Mouse (Mus musculus): ENCODE results near the gene Ngf. TPM values are rescaled to one million over a fixed set of nuclear protein-coding genes. Genes with fewer than 3 reads are reported as not detected.

Ngf gene
- polyA plus RNA-seq, 1 experiment from 2014 or later = 2.8 TPM

DNA sequence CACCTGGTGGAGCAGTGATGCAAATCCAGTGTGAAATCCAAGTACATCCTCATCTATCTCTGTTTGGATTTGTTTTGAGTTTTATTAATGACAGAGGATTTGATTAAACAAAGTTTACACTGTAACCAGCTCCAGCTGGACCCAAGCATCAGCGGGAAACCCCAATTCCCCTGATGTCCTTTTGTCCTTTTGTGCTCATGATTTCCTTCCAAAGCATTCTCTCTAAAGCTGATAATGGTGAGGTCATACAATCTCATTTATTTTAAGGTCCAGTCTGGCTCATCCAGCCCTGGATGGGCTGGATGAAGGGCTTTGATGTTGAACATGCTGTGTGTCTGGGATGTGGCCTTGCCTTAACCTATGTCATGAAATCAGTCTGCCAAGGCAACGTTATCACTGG lies 30.3 kb downstream of the Ngf start:
- Histone ChIP-seq H3K27me3 (ENCODE audit: control insufficient read depth, insufficient read depth, low read length) (no peaks in the 10 kb centered on the region), H3K4me3 (ENCODE audit: low read length) (no peak overlapping the region), H3K27ac (ENCODE audit: low read length) (no peak overlapping the region), H3K36me3 (ENCODE audit: control insufficient read depth, insufficient read depth) (no peaks in the 10 kb centered on the region), H3K9ac (ENCODE audit: low read length) (no peak overlapping the region), H3K4me1 (ENCODE audit: control insufficient read depth, insufficient read depth, low read length) (0 out of 2 replicates have a peak, but pooled peaks cover 2% of the 10 kb centered on the region), H3K4me2 (ENCODE audit: low read depth, low read length) (no peak overlapping the region), H3K9me3 (replicated peaks; ENCODE audit: control insufficient read depth, low read length) (no peaks in the 10 kb centered on the region)
- 66% methylated on average over 2 of the region's 2 CpGs for WGBS
- ATAC-seq (replicated peaks; ENCODE audit: extremely low read depth, insufficient read depth, low FRiP score) = no peak

DNA sequence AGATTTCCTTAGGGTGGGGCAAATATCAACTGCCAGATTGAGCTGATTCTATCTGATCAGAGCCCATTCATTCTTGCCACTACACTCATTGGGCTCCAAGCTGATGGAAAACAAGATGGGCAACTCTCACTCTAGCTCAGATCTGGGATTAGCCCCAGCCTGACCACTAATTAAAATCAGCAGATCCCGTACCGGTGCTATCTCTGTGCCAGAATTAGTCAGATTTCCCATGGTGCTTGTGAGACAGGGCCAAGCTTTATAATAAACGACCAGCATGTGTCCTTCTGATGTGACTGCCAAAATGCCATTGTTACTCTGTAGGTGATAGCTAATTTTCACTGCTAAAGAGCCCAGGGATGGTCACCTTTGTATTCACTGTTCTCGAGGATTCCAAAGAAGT lies 31.5 kb downstream of the Ngf start:
- WGBS = 73% methylated on average over 4 of the region's 4 CpGs
- Histone ChIP-seq H3K4me2 (ENCODE audit: low read depth, low read length) (no peak overlapping the region), H3K4me1 (ENCODE audit: control insufficient read depth, insufficient read depth, low read length) (0 out of 2 replicates have a peak, but pooled peaks cover 2% of the 10 kb centered on the region), H3K9me3 (replicated peaks; ENCODE audit: control insufficient read depth, low read length) (no peaks in the 10 kb centered on the region), H3K4me3 (ENCODE audit: low read length) (no peak overlapping the region), H3K36me3 (ENCODE audit: control insufficient read depth, insufficient read depth) (no peaks in the 10 kb centered on the region), H3K27ac (ENCODE audit: low read length) (no peak overlapping the region), H3K9ac (ENCODE audit: low read length) (no peak overlapping the region), H3K27me3 (ENCODE audit: control insufficient read depth, insufficient read depth, low read length) (no peaks in the 10 kb centered on the region)
- ATAC-seq (replicated peaks; ENCODE audit: extremely low read depth, insufficient read depth, low FRiP score) = no peak

DNA sequence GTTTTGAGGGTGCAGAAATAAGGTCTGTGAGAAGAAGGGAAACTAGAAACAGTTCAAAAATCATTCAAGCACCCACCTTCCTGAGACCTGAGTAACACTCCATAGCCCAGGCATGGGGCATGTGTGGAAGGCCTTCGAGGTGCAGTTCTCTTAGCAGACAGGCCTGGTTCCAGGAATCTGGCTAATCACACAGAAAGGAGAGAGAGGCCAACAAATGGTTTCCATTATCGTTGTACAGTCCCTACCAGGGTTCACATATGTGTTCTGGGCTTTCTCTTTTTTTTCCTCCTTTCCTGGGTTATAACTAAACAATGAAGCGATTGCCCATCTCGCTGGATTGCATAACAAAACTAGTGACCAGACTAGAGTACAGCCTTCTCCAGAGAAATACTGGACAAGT lies 35.4 kb downstream of the Ngf start:
- H3K4me3 ChIP-seq (ENCODE audit: low read length) = no peak overlapping the region
- no peaks in the 10 kb centered on the region for H3K27me3 ChIP-seq (ENCODE audit: control insufficient read depth, insufficient read depth, low read length)
- no peaks in the 10 kb centered on the region for H3K9me3 ChIP-seq (replicated peaks; ENCODE audit: control insufficient read depth, low read length)
- no peak for ATAC-seq (replicated peaks; ENCODE audit: extremely low read depth, insufficient read depth, low FRiP score)
- 74% methylated on average over 4 of the region's 4 CpGs for WGBS
- no peak overlapping the region for H3K27ac ChIP-seq (ENCODE audit: low read length)
- H3K36me3 ChIP-seq (ENCODE audit: control insufficient read depth, insufficient read depth) = no peaks in the 10 kb centered on the region
- H3K9ac ChIP-seq (ENCODE audit: low read length) = no peak overlapping the region
- no peak overlapping the region for H3K4me2 ChIP-seq (ENCODE audit: low read depth, low read length)
- H3K4me1 ChIP-seq (ENCODE audit: control insufficient read depth, insufficient read depth, low read length) = no peaks in the 10 kb centered on the region

DNA sequence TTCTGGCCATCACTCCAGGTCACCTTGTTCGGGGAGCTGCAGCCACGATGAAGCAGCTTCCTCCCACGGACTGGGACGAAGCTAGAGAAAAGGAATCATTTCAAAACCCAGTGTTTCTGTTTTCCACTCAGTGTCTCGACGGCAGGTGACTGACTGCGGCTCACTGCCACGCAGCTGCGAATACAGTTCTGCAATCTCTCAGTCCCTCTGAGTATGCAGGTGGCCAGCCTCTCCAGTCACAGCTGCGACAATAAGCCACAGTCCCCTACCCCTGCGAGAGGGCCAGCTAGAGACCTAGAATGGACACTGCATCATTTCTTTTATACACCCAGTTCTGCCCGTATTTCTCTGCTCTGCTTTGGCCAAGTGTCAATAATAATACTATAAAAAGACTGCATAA lies 36.3 kb downstream of the Ngf start:
- 70% methylated on average over 12 of the region's 12 CpGs for WGBS
- H3K27ac ChIP-seq (ENCODE audit: low read length) = no peak overlapping the region
- H3K4me1 ChIP-seq (ENCODE audit: control insufficient read depth, insufficient read depth, low read length) = no peaks in the 10 kb centered on the region
- no peak overlapping the region for H3K4me2 ChIP-seq (ENCODE audit: low read depth, low read length)
- H3K9me3 ChIP-seq (replicated peaks; ENCODE audit: control insufficient read depth, low read length) = no peaks in the 10 kb centered on the region
- H3K36me3 ChIP-seq (ENCODE audit: control insufficient read depth, insufficient read depth) = no peaks in the 10 kb centered on the region
- ATAC-seq (replicated peaks; ENCODE audit: extremely low read depth, insufficient read depth, low FRiP score) = no peak
- H3K9ac ChIP-seq (ENCODE audit: low read length) = no peak overlapping the region
- H3K27me3 ChIP-seq (ENCODE audit: control insufficient read depth, insufficient read depth, low read length) = no peaks in the 10 kb centered on the region
- H3K4me3 ChIP-seq (ENCODE audit: low read length) = no peak overlapping the region

DNA sequence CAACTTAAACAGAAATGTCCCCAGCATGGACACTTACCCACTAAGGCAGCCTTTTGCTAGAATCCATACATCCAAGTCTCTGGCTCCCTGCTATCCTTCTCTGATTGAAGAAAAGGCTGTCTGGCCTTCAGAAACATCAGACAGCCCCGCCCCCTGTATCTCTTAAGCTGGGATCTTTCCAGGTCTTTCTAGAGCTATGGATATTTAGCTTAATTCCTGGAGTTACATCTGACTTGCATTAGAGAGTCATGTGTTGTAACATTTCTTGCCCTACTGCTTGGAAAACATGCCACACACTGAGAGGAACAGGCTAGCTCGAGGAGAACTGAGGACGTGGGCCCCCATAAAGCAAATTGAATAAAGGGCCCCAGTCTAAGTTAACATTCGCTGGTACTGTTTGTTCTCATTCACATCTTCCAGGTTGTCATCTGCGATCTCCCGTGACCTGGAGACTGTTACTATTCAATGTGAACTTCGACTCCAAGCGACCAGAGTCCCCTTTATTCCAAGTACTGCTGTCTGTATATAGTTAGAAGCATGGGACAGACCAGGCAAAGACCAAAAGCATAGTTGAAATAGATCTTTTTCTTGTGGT lies 38.0 kb downstream of the Ngf start:
- Histone ChIP-seq H3K27ac (ENCODE audit: low read length) (no peak overlapping the region), H3K27me3 (ENCODE audit: control insufficient read depth, insufficient read depth, low read length) (no peaks in the 10 kb centered on the region), H3K4me3 (ENCODE audit: low read length) (no peak overlapping the region), H3K4me2 (ENCODE audit: low read depth, low read length) (no peak overlapping the region), H3K4me1 (ENCODE audit: control insufficient read depth, insufficient read depth, low read length) (no peaks in the 10 kb centered on the region), H3K9me3 (replicated peaks; ENCODE audit: control insufficient read depth, low read length) (no peaks in the 10 kb centered on the region), H3K36me3 (ENCODE audit: control insufficient read depth, insufficient read depth) (no peaks in the 10 kb centered on the region), H3K9ac (ENCODE audit: low read length) (no peak overlapping the region)
- ATAC-seq (replicated peaks; ENCODE audit: extremely low read depth, insufficient read depth, low FRiP score) = no peak
- WGBS = 74% methylated on average over 8 of the region's 8 CpGs

DNA sequence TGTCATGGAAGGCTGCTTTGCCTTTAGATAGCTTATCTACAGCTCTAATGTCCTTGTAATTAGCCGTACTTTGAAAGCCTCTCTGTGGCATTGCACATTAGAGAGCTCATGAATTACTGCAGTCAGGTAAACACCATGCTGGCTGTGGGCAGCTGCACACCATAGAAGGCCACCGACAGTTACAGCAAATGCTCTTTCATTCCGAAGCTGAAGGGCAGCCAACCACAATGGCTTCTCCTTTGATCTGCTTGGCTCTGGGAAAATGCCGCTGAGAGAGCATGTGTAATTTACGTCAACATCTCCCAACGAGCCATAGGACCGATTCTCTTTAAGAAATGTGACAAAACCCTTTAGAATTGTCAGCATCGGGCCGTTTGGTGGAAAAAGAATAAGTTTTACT lies 38.7 kb downstream of the Ngf start:
- Histone ChIP-seq H3K4me2 (ENCODE audit: low read depth, low read length) (no peak overlapping the region), H3K27ac (ENCODE audit: low read length) (no peak overlapping the region), H3K36me3 (ENCODE audit: control insufficient read depth, insufficient read depth) (no peaks in the 10 kb centered on the region), H3K9me3 (replicated peaks; ENCODE audit: control insufficient read depth, low read length) (no peaks in the 10 kb centered on the region), H3K9ac (ENCODE audit: low read length) (no peak overlapping the region), H3K4me3 (ENCODE audit: low read length) (no peak overlapping the region), H3K27me3 (ENCODE audit: control insufficient read depth, insufficient read depth, low read length) (no peaks in the 10 kb centered on the region), H3K4me1 (ENCODE audit: control insufficient read depth, insufficient read depth, low read length) (no peaks in the 10 kb centered on the region)
- WGBS = 63% methylated on average over 9 of the region's 9 CpGs
- no peak for ATAC-seq (replicated peaks; ENCODE audit: extremely low read depth, insufficient read depth, low FRiP score)

DNA sequence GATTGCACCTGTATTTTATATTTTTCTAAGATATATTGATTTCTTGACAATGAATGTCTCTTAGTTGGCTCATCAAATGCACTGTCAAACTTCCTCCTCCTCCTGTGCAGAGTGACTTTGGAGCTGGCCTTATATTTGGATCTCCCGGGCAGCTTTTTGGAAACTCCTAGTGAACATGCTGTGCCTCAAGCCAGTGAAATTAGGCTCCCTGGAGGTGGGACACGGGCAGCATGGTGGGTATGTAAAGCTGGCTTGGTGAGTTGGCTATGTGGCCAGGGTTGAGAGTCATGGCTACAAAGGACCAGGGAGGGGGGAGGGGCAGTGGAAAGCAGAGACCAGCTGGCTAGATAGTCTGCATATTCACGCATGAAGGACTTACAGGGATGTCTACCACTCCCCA lies 39.9 kb downstream of the Ngf start:
- no peaks in the 10 kb centered on the region for H3K4me1 ChIP-seq (ENCODE audit: control insufficient read depth, insufficient read depth, low read length)
- no peaks in the 10 kb centered on the region for H3K9me3 ChIP-seq (replicated peaks; ENCODE audit: control insufficient read depth, low read length)
- no peak overlapping the region for H3K9ac ChIP-seq (ENCODE audit: low read length)
- WGBS = 69% methylated on average over 3 of the region's 3 CpGs
- H3K27ac ChIP-seq (ENCODE audit: low read length) = no peak overlapping the region
- no peaks in the 10 kb centered on the region for H3K36me3 ChIP-seq (ENCODE audit: control insufficient read depth, insufficient read depth)
- no peak overlapping the region for H3K4me2 ChIP-seq (ENCODE audit: low read depth, low read length)
- H3K4me3 ChIP-seq (ENCODE audit: low read length) = no peak overlapping the region
- H3K27me3 ChIP-seq (ENCODE audit: control insufficient read depth, insufficient read depth, low read length) = no peaks in the 10 kb centered on the region
- ATAC-seq (replicated peaks; ENCODE audit: extremely low read depth, insufficient read depth, low FRiP score) = no peak

DNA sequence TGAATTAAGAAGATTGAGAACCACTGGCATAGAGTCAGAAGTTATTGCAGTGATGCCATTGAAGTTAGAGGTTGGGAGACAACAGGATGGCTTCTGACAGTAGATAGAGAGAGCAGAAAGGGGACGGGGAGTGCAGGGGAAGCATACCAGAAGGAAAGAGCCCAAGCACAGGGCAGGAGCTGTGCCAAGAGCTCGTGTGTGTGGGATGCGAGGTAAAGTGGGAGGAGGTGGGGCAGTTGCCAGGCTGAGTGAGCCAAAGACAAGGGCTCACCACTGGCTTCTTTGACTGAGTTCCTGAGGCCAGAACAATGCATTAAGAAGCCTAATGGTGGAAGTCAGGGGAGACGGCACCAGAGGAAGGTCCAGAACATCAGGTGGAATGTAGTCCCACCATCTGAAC lies 47.2 kb downstream of the Ngf start:
- Histone ChIP-seq H3K27ac (ENCODE audit: low read length) (no peak overlapping the region), H3K36me3 (ENCODE audit: control insufficient read depth, insufficient read depth) (no peaks in the 10 kb centered on the region), H3K27me3 (ENCODE audit: control insufficient read depth, insufficient read depth, low read length) (no peaks in the 10 kb centered on the region), H3K9me3 (replicated peaks; ENCODE audit: control insufficient read depth, low read length) (no peaks in the 10 kb centered on the region), H3K4me3 (ENCODE audit: low read length) (no peak overlapping the region), H3K4me1 (ENCODE audit: control insufficient read depth, insufficient read depth, low read length) (no peaks in the 10 kb centered on the region), H3K4me2 (ENCODE audit: low read depth, low read length) (no peak overlapping the region), H3K9ac (ENCODE audit: low read length) (no peak overlapping the region)
- ATAC-seq (replicated peaks; ENCODE audit: extremely low read depth, insufficient read depth, low FRiP score) = no peak
- WGBS = 55% methylated on average over 4 of the region's 4 CpGs

DNA sequence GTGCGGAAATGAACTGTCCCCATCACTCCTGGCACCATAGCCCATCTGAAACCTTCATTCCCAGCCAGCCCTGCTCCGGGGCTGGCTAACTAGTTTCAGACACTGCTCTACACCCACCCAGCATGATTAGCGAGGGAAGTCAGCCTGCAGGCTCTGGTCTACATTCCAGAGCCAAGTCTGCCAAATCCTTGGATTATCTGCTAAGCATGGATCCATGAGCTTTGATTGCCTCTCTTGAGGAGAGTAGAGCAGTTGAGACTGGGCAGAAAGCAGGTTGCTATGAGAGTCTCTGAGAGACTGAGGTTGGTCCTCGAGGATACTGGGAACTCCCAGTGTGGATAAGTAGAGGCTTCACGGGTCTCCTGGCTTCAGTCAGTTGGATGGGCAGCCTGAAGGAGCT lies 51.3 kb downstream of the Ngf start:
- no peaks in the 10 kb centered on the region for H3K9me3 ChIP-seq (replicated peaks; ENCODE audit: control insufficient read depth, low read length)
- H3K4me3 ChIP-seq (ENCODE audit: low read length) = no peak overlapping the region
- 58% methylated on average over 5 of the region's 5 CpGs for WGBS
- no peaks in the 10 kb centered on the region for H3K27me3 ChIP-seq (ENCODE audit: control insufficient read depth, insufficient read depth, low read length)
- no peak for ATAC-seq (replicated peaks; ENCODE audit: extremely low read depth, insufficient read depth, low FRiP score)
- H3K36me3 ChIP-seq (ENCODE audit: control insufficient read depth, insufficient read depth) = no peaks in the 10 kb centered on the region
- peaks cover 4% of the 10 kb centered on the region for H3K4me1 ChIP-seq (ENCODE audit: control insufficient read depth, insufficient read depth, low read length)
- no peak overlapping the region for H3K4me2 ChIP-seq (ENCODE audit: low read depth, low read length)
- H3K27ac ChIP-seq (ENCODE audit: low read length) = no peak overlapping the region
- H3K9ac ChIP-seq (ENCODE audit: low read length) = no peak overlapping the region

Data from heart, embryonic 16.5 days (tissue).